Mouse (Mus musculus) left cerebral cortex, adult 2 months (tissue): Measurements from ENCODE around the gene Dlgap1. TPM values are rescaled to one million over a fixed set of nuclear protein-coding genes. Genes with fewer than 3 reads are reported as not detected.

ENCODE experiments used
- DNase-seq, 2 experiments: peaks; one replicate each; pipeline ENCODE4 v3.0.0; 2021 to 2022; ENCODE audit warnings: low spot score in 2 of 2, mixed read lengths in 1 of 2; ENCODE audit errors: extremely low spot score in 1 of 2
- H3K27ac ChIP-seq: fragments of 200-600 bp; 2 replicates; pipeline ENCODE4 v1.8.1; 2022
- H3K4me3 ChIP-seq: fragments of 200-600 bp; 2 replicates; pipeline ENCODE4 v1.8.1; 2022
- CTCF ChIP-seq: fragments of 200-600 bp; IDR thresholded peaks from 2 replicates; pipeline ENCODE4 v1.8.1; 2022; ENCODE audit warnings: antibody characterized with exemption, mild to moderate bottlenecking, moderate library complexity
- intact Hi-C: fragments of 180-260 bp; cut with DNase I; formaldehyde crosslinking; loops from one replicate; pipeline ENCODE4 v1.15.1; 2025
- total RNA-seq, 2 experiments: library from RNA; stranded (reverse); gene quantifications; 2 replicates each; pipeline ENCODE4 v1.2.3; 2021

The Dlgap1 gene
- total RNA-seq, 2 experiments from 2014 or later, result 497 to 510 TPM

DNA sequence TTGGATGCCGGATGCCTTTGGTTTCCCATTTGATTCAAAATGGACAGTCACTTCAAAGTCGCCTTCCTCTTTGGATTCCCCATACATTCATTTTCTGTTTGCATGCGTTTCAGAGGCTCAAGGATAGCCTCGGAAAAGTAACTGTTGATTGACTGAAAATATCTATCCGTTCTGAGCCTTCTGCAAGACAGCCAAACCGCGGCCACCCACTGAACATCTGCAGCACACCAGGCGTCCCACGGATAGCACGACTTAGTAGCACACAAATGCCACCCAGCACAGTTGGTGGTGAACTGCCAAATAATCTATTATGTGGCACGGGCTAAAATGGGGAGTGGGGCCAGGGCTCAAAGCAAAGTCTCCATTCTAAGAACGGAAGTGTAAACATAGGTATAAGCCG, 705.1 kb downstream of the Dlgap1 start:
- intact Hi-C loops, result no loop called here
- peak overlapping the region; percentile 82 for H3K27ac ChIP-seq
- TF ChIP-seq CTCF, result no peak

DNA sequence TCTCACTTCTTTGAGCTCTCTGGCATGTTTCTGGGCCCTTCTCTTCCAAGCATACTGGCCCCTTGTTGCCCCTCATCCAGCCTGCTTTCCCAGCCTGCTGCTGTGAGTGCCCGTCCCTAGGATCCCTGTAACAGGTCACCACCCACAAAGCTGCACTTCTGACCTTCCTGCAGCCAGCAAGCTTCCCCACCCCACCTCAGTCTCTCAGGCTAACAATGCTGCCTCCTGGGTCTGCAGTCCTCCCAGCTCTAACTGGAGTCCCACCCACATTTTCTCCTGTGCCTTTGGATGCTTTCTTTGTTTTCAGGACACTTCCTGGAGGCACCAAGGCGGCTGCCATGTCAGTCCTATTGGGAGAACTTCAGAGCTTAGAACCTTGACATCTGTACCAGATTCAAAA, 707.6 kb downstream of the Dlgap1 start:
- no peak for DNase-seq
- peak overlapping the region; percentile 53 for H3K27ac ChIP-seq
- no peak for TF ChIP-seq CTCF
- intact Hi-C loops, result no loop called here
- no peak overlapping the region for H3K4me3 ChIP-seq

More for the DNA sequence above, 705.1 kb downstream of the Dlgap1 start:
- DNase-seq, result peak; percentile 49 to 67
- no peak overlapping the region for H3K4me3 ChIP-seq

DNA sequence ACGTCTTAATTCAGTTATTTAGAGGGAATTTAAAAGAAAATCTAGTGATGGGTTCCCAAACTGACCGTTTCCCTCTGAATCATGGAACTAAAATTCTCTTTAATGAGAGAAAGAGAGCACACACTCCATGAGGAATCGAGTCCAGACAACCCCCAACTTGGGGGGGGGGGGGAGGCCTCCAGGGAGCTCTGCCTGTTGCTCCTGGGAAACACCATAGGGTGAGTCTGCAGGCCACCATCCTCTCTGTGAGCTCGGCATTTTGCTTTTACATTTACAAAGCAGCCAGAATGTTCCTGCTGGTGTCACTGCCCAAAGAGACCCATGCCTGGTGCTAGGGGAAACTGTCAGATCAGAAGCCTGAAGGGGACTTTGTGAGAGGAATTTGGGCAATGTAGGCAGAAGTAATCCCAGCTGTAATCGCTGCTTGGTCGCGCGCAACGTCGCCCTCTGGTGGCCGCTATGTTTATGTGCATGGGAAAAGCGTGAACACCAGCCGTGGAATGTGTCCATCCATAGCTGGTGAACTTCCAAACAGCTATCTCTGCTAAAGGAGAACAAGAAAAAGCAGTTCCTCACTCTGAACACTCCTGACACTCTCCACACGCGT, 714.8 kb downstream of the Dlgap1 start:
- peak; percentile 93 for TF ChIP-seq CTCF
- intact Hi-C loops, result loop anchor here (1.0 to 5.0 kb wide), 3 partner anchors 51 to 253 kb away; no protein-coding TSS in a partner anchor
- DNase-seq, result peak; percentile 83 to 87
- Histone ChIP-seq H3K4me3 (no peak overlapping the region), H3K27ac (peak overlapping the region; percentile 16; the same call in 1 of the 2 replicates)

DNA sequence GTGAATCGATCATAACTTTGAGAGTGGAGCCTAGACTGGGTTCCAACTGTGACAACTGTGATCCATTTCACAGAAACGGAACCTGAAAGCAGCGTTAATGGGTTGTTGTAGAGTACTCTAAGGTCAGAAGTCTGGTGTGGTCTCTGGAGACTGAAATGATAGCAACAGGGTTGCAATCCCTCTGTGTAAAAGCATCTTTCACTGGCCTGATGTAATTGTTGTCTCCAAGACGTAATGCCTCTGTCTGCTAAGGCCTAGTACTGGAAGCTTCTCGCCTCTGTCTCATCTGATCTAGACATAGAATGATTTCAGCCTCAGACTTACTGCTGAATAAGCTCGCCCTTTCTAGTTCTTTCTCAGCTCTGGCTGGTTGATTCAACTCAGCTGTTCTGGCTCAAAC, 721.3 kb downstream of the Dlgap1 start:
- DNase-seq, result no peak
- TF ChIP-seq CTCF, result no peak
- Histone ChIP-seq H3K4me3 (no peak overlapping the region), H3K27ac (0 out of 2 replicates have a peak overlapping the region, but pooled peaks have one; percentile 45)
- intact Hi-C loops, result no loop called here

DNA sequence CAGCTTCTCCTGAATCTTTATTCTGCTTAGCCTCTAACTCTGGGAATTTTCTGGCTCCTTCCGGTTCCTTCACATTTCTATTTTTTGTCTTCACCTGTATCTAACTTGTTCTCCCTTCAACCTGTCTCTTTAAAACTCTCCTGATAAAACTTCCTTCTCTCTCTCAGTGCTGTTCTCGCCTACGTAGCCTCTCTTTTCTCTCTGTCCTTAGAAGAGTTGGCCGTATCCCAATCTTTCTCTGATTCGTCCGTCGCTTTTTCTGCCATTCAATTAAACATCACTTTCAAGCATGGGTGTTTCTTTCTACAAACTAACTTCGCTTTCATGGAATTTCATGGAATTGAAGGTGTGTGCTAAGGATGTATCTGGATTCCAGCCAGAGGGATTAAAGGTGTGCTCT, 721.7 kb downstream of the Dlgap1 start:
- TF ChIP-seq CTCF, result no peak
- no peak overlapping the region; the same call in 1 of the 2 replicates for H3K27ac ChIP-seq
- DNase-seq, result no peak
- intact Hi-C loops, result no loop called here
- H3K4me3 ChIP-seq, result no peak overlapping the region

DNA sequence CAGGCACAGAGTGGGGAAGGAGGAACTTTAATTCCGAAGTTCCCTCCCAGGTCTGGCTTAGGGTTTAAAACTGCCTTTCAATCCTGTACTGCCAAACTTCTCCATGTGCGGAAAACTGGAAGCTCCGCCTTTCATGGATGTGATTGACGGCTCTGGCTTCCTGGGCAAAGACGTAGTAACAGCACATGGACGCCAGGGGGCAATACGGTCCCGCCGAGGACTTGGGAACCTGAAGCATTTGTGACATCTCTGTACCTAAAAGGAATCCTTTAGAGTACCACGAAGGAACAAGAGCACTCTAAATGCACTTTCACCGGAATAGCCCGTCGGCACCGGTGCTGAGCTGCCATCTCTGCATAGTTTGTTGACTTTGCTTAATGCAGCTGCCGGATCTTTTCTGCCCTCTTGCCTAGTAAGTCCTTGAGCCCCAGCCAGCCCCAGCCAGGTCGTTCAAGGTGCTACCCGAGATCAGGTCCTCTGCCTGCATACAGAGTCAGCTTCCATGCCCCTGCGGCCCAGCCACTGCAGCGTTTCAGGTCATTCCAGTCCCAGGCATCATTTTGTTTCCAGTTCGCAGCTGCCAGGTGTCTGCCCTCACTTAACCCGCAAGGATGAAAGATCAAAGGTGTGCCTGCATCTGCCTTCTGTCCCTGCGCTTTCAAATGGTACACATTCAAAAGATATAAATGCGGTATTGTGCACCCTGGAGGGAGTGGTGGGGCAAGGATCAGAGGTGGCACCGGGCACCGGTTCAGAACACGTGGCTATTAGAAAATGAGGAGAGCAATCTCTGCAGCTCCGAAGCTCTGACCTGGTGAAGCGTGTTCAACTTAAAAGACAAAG, 738.3 kb downstream of the Dlgap1 start:
- TF ChIP-seq CTCF, result peak; percentile 88
- peak overlapping the region; percentile 19; the same call in 1 of the 2 replicates for H3K4me3 ChIP-seq
- peak; percentile 80 to 82 for DNase-seq
- H3K27ac ChIP-seq, result no peak overlapping the region
- intact Hi-C loops, result loop anchor here (5.0 kb wide), 1 partner anchor 260 kb away; no protein-coding TSS in a partner anchor

DNA sequence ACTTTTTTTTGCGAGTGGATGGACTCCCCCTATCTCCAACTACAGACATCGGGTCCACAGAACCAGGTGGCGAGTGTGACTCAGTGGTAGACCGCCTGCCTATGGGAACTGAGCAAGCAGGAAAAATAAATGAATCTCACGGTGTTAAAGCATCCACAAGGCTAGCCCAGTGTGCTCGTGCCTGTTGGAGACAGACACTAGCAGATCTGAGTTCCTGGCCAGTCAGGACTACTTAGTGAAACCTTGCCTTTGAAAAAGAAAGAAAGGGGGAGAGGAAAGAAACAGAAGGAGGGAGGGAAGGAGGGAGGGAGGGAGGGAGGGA, 738.9 kb downstream of the Dlgap1 start:
- Histone ChIP-seq H3K4me3 (no peak overlapping the region), H3K27ac (no peak overlapping the region)
- DNase-seq, result no peak
- TF ChIP-seq CTCF, result no peak
- intact Hi-C loops, result loop anchor here (5.0 kb wide), 1 partner anchor 260 kb away; no protein-coding TSS in a partner anchor

DNA sequence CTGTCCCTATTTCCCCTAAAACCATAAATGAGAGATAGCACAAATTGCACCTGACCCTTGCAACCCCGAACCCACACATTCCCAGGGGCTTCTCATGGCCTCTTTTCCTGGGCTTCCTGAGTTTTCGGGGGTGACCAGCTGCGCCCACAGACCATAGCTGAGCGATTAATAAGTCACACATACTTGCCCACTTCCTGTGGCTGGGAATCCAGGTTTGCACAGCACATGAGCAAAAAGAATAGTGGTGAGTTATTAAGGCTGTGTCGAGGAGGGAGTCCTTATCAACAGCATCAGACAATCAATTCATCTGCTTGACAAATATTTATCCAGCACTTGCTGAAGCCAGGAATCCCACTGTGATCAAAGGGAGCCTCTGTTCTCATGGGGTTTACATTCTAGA, 740.7 kb downstream of the Dlgap1 start:
- TF ChIP-seq CTCF, result no peak
- DNase-seq, result no peak
- H3K27ac ChIP-seq, result no peak overlapping the region
- no peak overlapping the region for H3K4me3 ChIP-seq
- intact Hi-C loops, result loop anchor here (5.0 kb wide), 1 partner anchor 258 kb away; no protein-coding TSS in a partner anchor

DNA sequence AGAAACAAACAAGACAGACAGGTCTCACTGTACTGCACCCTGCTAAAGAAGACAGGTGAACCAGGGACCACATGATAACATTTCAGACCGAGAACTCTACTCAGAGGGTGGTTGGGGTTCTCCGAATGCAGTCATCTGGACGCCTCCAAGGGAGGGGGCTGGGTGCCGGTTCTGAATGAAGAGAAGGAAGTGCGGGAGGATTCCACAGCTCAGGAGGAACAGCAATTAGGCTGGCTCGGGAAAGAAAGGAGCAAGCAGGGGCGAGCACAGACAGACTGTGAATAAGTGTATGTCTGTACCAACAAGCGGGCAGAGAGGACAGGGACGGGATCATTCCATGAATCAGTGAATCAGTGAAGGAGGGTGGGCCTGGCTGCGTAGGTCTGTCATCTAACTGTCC, 744.6 kb downstream of the Dlgap1 start:
- Histone ChIP-seq H3K4me3 (no peak overlapping the region), H3K27ac (no peak overlapping the region)
- intact Hi-C loops, result no loop called here
- TF ChIP-seq CTCF, result no peak
- DNase-seq, result no peak

DNA sequence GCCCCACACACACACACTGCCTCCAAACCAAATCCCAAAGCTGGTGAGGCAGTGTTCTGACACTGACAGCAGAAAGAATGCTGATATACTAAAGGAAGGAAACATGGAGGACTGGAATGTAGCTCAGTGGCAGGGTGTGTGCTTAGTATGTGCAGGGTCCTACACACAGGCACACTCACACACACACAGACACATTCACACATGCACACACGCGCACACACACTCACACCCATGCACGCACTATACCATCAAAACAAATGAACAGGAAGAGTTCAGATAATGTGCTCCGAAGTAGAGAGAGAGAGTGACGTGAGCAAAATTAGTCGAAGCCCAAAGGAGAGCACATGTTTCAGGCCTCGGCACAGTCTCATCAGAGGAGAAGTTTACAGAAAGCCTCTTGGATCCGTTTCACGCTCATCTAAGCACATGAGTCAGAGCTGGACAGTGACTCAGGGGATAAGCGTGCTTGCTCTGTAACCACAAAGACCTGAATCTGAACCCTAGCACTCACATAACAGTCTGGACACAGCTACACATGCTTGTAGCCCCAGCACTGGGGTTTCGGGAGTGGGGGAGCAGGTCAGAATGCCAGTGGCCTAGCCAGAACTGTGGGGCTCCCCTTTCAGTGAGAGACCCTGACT, 750.9 kb downstream of the Dlgap1 start:
- intact Hi-C loops, result no loop called here
- no peak for TF ChIP-seq CTCF
- H3K27ac ChIP-seq, result no peak overlapping the region
- DNase-seq, result no peak
- no peak overlapping the region for H3K4me3 ChIP-seq

DNA sequence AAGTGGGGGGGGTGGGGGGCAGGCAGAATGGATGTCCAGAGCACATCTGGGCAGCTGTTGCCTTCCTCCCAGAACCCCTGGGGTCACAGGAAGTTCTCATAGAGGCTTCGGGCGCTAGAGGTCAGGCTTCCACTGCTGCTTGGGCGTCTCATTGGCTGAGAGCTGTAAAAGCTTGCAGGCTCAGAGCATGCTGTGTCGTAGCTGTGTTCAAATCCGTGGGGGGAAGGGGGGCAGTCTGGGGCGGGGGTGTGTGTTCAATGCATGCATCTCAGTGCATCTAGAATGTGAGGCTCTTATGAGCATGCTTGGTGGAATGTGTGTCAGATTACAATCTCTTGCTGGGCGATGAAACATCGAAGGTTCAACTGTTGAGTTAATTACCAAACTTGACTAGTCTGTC, 751.9 kb downstream of the Dlgap1 start:
- Histone ChIP-seq H3K27ac (no peak overlapping the region), H3K4me3 (no peak overlapping the region)
- no peak for DNase-seq
- intact Hi-C loops, result no loop called here
- TF ChIP-seq CTCF, result peak; percentile 12

DNA sequence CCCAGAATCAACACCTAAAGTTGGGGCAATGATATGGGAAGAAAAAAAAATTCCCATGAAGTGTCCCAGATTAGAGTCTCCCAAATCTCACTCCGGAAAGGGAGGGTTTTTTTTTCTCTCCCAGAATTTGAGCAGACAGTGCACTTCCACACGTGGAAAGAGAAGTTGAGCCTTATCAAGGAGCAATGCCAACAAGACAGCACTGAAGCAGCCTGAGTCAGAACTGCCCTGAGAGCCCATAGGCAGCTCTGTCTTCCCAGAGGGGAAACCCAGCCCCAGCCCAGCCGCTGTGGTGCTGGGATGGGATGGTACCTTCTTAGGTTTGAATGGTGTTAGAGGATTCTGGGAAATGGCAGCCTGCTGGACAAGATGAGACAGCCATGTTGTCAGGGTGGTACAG, 753.3 kb downstream of the Dlgap1 start:
- intact Hi-C loops, result no loop called here
- DNase-seq, result no peak
- no peak overlapping the region for H3K27ac ChIP-seq
- no peak overlapping the region for H3K4me3 ChIP-seq
- no peak for TF ChIP-seq CTCF
